Mouse (Mus musculus) ES-E14 (cell line): Measurements from ENCODE around the gene Mypop.

Experiments used
- HCFC1 ChIP-seq: IDR thresholded peaks from 2 replicates; pipeline ENCODE4 v1.6.1; 2012; ENCODE audit warnings: low read length, inconsistent platforms, borderline replicate concordance; ENCODE audit not compliant: insufficient read depth
- MAFK ChIP-seq: IDR thresholded peaks from 2 replicates; pipeline ENCODE4 v1.6.1; 2014; ENCODE audit warnings: mild to moderate bottlenecking, low read depth, low read length, inconsistent platforms; ENCODE audit not compliant: insufficient read depth

DNA sequence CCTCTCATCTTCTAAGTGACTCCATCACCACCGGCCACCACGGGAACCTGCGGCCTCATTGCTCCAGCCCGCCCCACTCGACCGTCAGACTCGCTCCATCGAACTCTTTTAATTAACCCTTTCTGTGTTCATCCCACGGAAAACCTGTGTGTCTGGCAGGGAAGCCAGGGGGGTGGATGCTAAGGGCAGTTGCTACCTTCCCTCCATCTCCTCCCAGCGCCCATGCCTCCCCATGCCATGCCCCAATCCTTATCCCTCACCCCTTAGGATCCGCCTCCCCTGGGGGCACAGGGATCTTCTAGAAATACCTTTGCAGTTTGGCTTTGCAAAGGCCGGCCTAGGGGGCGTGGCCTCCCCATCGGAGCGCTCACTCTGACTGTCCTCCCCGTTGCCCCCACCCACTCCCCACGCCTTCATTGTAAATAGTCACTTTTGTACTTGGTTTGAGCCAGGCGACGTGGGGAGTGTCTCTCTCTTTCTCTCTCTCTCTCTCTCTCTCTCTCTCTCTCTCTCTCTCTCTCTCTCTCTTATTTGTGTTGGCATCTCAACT is 27.7 kb upstream of the Mypop start:
- no peak for TF ChIP-seq HCFC1
- TF ChIP-seq MAFK, result no peak
